Mouse (Mus musculus) olfactory bulb, adult 2 months (tissue): ENCODE data around the gene Camk1. TPM values are rescaled to one million over a fixed set of nuclear protein-coding genes. Genes with fewer than 3 reads are reported as not detected.

Source experiments
- H3K27ac ChIP-seq: fragments of 200-500 bp; 2 replicates; pipeline ENCODE4 v1.5.1; 2012; ENCODE audit warnings: low read depth, low read length; ENCODE audit not compliant: insufficient read depth
- H3K4me1 ChIP-seq: fragments of 200-500 bp; 2 replicates; pipeline ENCODE4 v1.6.1; 2012; ENCODE audit warnings: low read length; ENCODE audit not compliant: control insufficient read depth, insufficient read depth
- H3K4me3 ChIP-seq: fragments of 200-500 bp; 2 replicates; pipeline ENCODE4 v1.5.1; 2012; ENCODE audit warnings: mild to moderate bottlenecking, low read depth, low read length, moderate library complexity; ENCODE audit not compliant: insufficient read depth
- CTCF ChIP-seq: fragments of 200-500 bp; IDR thresholded peaks from 2 replicates; pipeline ENCODE4 v1.5.1; 2012; ENCODE audit warnings: low read depth, mild to moderate bottlenecking, low read length, moderate library complexity; ENCODE audit not compliant: insufficient read depth
- POLR2A ChIP-seq: fragments of 200-500 bp; IDR thresholded peaks from 2 replicates; pipeline ENCODE4 v1.6.1; 2012; ENCODE audit warnings: mild to moderate bottlenecking, low read depth, low read length, moderate library complexity; ENCODE audit not compliant: insufficient read depth
- WGBS: fragments of 180-500 bp; shearing (Covaris S2); methylation state at CpG from one replicate; pipeline ENCODE4 v1.1.7; 2018; 5-methylcytosine and 5-hydroxymethylcytosine counted together
- polyA plus RNA-seq: library from polyadenylated mRNA; stranded (reverse); fragments of >200 nt; gene quantifications from 2 replicates; pipeline ENCODE4 v1.2.4, GENCODE M21; 2012; ENCODE audit warnings: low replicate concordance; ENCODE audit not compliant: missing spikeins, insufficient read depth, insufficient read length

The Camk1 gene
- polyA plus RNA-seq, 1 experiment = not detected

- Histone ChIP-seq H3K4me1 (no peaks in the 10 kb centered on the region; the same call in 1 of the 2 replicates), H3K4me3 (no peak overlapping the region)
Measured at GRCm38 (mm10) chr6:113366639-113367038, 22.9 kb upstream of the Camk1 start.

DNA sequence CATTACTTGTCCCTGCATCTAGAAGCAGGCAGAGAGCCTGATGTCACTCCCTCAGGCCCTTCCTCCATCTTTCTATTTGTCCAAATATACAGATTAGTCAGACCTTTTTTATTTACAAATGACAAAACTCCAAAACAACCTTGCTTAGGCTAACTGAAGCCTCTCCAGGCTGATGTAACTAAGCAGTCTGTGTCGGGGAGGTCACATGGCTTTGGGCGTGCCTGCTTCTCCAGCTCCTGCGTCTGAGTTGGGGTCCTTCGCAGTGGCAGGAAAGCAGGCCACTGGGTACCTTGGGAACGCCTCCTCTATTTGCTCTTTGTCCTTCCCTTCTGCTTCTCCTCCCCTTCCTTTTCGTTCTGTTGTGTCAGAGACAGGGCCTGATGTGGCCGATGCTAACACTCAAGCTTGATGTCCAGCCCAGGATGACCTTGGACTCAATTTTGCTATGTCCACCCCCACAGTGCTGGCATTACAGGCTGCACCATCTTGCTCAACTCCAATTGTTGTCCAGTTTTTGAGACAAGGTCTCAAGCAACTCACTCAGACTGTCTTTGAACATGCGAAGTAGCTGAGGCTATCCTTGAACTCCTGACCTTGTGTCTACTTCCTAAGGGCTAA is 20.8 kb upstream of the Camk1 start:
- no peak for TF ChIP-seq CTCF
- TF ChIP-seq POLR2A = no peak
- Histone ChIP-seq H3K27ac (no peak overlapping the region), H3K4me3 (no peak overlapping the region), H3K4me1 (no peaks in the 10 kb centered on the region; the same call in 1 of the 2 replicates)
- 69% methylated on average over 8 of the region's 8 CpGs for WGBS

More at GRCm38 (mm10) chr6:113366639-113367038, 22.9 kb upstream of the Camk1 start:
- TF ChIP-seq CTCF (no peak), POLR2A (no peak)
- 85% methylated on average over 6 of the region's 6 CpGs for WGBS
- H3K27ac ChIP-seq = no peak overlapping the region

DNA sequence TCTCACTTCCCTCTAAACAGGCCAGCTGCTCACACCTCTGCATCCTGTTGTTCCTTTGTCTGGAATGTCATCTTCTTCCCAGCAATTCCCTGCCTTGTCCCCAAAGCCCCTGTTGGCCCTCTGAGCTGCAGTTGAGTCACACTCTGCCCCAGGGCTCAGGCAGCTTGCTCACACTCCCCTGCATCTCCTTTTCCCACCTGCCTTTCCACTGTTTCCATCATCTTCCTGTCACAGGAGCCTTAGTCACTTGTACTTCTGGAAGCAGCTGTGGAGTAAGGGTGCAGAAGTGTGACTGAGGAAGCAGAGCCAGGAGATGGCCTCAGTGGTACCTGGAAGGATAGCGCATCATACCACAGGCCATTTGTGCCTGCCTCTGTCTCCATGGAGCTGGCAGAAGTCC is 18.5 kb upstream of the Camk1 start:
- 92% methylated on average over 1 of the region's 1 CpGs for WGBS
- H3K4me1 ChIP-seq = no peaks in the 10 kb centered on the region; the same call in 1 of the 2 replicates
- H3K27ac ChIP-seq = no peak overlapping the region
- H3K4me3 ChIP-seq = no peak overlapping the region
- TF ChIP-seq CTCF (no peak), POLR2A (no peak)

GRCm38 (mm10) chr6:113361476-113361875 is 17.7 kb upstream of the Camk1 start:
- TF ChIP-seq CTCF (no peak), POLR2A (no peak)
- no peak overlapping the region for H3K27ac ChIP-seq
- H3K4me3 ChIP-seq = no peak overlapping the region
- WGBS = 75% methylated on average over 4 of the region's 4 CpGs
- no peaks in the 10 kb centered on the region; the same call in 1 of the 2 replicates for H3K4me1 ChIP-seq

DNA sequence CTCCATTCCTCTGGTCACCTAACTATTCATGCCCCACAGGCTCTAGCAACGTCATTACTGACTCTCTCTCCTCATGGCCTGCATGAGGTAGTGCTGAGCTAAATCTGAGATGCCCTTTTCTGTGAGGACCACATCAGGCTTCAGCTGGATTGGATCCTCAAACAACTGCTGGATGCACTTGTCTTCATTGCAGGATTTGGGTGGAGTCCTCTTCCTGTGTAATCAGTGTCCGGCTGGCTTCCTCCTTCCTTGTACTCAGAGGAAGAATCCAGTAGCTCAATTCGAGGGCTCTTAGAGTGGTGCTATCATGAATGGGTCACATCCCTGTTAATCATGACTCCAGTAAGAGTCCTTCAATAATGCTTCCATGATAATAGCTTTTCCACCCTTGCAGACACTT is 9.9 kb upstream of the Camk1 start:
- Histone ChIP-seq H3K4me3 (no peak overlapping the region), H3K27ac (no peak overlapping the region), H3K4me1 (no peaks in the 10 kb centered on the region)
- no peak for TF ChIP-seq CTCF
- TF ChIP-seq POLR2A = no peak
- 74% methylated on average over 3 of the region's 3 CpGs for WGBS

DNA sequence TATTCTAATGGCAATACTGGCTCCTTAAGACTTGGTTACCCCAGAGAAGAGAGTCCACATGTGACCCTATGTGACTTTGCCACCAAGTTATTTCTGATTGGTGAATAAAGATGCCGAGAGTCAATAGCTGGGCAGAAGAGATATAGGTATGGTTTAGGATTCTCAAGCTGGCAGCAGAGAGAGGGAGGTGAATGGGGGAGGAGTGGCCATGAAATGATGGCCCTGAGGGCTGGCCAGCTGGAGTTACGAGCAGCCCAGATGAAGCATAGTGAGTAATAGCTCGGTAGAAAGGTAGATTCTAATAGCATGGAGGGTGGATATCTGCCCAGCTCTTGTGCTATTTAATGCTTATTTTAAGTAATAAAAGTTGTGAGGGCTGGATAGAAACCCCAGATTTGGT is 9.0 kb upstream of the Camk1 start:
- TF ChIP-seq CTCF (no peak), POLR2A (no peak)
- no peaks in the 10 kb centered on the region for H3K4me1 ChIP-seq
- 82% methylated on average over 3 of the region's 3 CpGs for WGBS
- H3K4me3 ChIP-seq = no peak overlapping the region
- no peak overlapping the region for H3K27ac ChIP-seq

- TF ChIP-seq POLR2A (no peak), CTCF (no peak)
- WGBS = 55% methylated on average over 10 of the region's 10 CpGs
Measured at GRCm38 (mm10) chr6:113351653-113352052, 7.9 kb upstream of the Camk1 start.

GRCm38 (mm10) chr6:113351161-113351560 is 7.4 kb upstream of the Camk1 start:
- TF ChIP-seq POLR2A (no peak), CTCF (no peak)
- Histone ChIP-seq H3K4me3 (no peak overlapping the region), H3K4me1 (no peaks in the 10 kb centered on the region), H3K27ac (no peak overlapping the region)
- 86% methylated on average over 1 of the region's 1 CpGs for WGBS

More at GRCm38 (mm10) chr6:113351653-113352052, 7.9 kb upstream of the Camk1 start:
- Histone ChIP-seq H3K4me1 (no peaks in the 10 kb centered on the region), H3K4me3 (no peak overlapping the region), H3K27ac (no peak overlapping the region)

DNA sequence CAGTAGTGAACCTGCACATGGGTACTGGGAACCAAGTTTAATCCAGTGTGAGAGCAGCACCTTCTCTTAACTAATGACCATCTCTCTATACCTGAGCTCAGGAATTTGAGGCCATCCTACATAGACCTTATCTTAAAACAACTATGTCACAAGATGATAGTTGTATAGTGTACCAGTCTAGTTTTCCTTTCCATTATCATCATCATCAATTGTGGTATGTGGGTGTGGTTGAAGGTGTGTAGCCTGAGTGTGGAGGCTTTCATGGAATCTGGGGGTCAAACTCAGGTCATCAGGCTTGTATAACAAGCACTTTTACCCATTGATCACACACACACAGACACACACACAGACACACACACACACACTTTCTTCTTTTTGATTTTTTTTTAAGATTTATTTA is 6.8 kb upstream of the Camk1 start:
- H3K27ac ChIP-seq = no peak overlapping the region
- H3K4me3 ChIP-seq = no peak overlapping the region
- H3K4me1 ChIP-seq = no peaks in the 10 kb centered on the region
- no peak for TF ChIP-seq POLR2A
- no peak for TF ChIP-seq CTCF
